Mouse (Mus musculus): ENCODE measurements at regions not wholly inside any gene's neighbourhood (a gene's known extent, or its start where the extent isn't known, plus 50 kb on each side); places are given as distances from the start of the nearest gene placed in this dataset.

- no peak overlapping the region for H3K9ac ChIP-seq (replicated peaks)
- 42% methylated on average over 6 of the region's 6 CpGs for WGBS (ENCODE audit: insufficient replicate concordance)
Observed at GRCm38 (mm10) chrX:11907167-11907566, 253.0 kb downstream of the Bcor start.

GRCm38 (mm10) chrX:11915984-11916383 is 244.2 kb downstream of the Bcor start:
- DNase-seq (ENCODE audit: low read depth in 3 of 3, low spot score in 3 of 3) (no peak), ATAC-seq (ENCODE audit: insufficient read depth) (no peak)
- Histone ChIP-seq H3K9me3 (ENCODE audit: control insufficient read depth, low read length) (no peaks in the 10 kb centered on the region), H3K4me2 (ENCODE audit: low read depth) (no peak overlapping the region), H3K27me3 (ENCODE audit: control insufficient read depth, insufficient read depth, low read length) (no peaks in the 10 kb centered on the region), H3K4me1 (replicated peaks; ENCODE audit: control insufficient read depth in 2 of 2, insufficient read depth in 2 of 2, low read length in 1 of 2) (0 out of 4 replicates have a peak, but pooled peaks cover 0 to 2% of the 10 kb centered on the region in 2 experiments), H3K4me3 (ENCODE audit: insufficient read depth in 1 of 2, low read depth in 2 of 2, low read length in 2 of 2) (no peak overlapping the region), H3K27ac (no peak overlapping the region), H3K9ac (replicated peaks) (no peak overlapping the region), H3K36me3 (replicated peaks; ENCODE audit: control insufficient read depth, insufficient read depth, low read depth) (no peaks in the 10 kb centered on the region)
- 75% methylated on average over 10 of the region's 10 CpGs for WGBS (ENCODE audit: insufficient replicate concordance)
- TF ChIP-seq EP300 (IDR thresholded peaks at IDR 0.05; ENCODE audit: low read depth) (no peak), CTCF (IDR thresholded peaks at IDR 0.05; ENCODE audit: low read depth) (no peak)

More at GRCm38 (mm10) chrX:11907167-11907566, 253.0 kb downstream of the Bcor start:
- TF ChIP-seq CTCF (IDR thresholded peaks at IDR 0.05; ENCODE audit: low read depth) (no peak), EP300 (IDR thresholded peaks at IDR 0.05; ENCODE audit: low read depth) (no peak)
- Histone ChIP-seq H3K9me3 (ENCODE audit: control insufficient read depth, low read length) (no peaks in the 10 kb centered on the region), H3K27ac (no peak overlapping the region), H3K36me3 (replicated peaks; ENCODE audit: control insufficient read depth, insufficient read depth, low read depth) (no peaks in the 10 kb centered on the region), H3K4me3 (ENCODE audit: insufficient read depth in 1 of 2, low read depth in 2 of 2, low read length in 2 of 2) (no peak overlapping the region), H3K4me2 (ENCODE audit: low read depth) (no peak overlapping the region), H3K27me3 (ENCODE audit: control insufficient read depth, insufficient read depth, low read length) (no peaks in the 10 kb centered on the region), H3K4me1 (replicated peaks; ENCODE audit: control insufficient read depth in 2 of 2, insufficient read depth in 2 of 2, low read length in 1 of 2) (no peaks in the 10 kb centered on the region)
- DNase-seq (ENCODE audit: low read depth in 3 of 3, low spot score in 3 of 3) (no peak), ATAC-seq (ENCODE audit: insufficient read depth) (no peak)

- no peaks in the 10 kb centered on the region for H3K27me3 ChIP-seq (ENCODE audit: control insufficient read depth, insufficient read depth, low read length)
- WGBS (ENCODE audit: insufficient replicate concordance) = 49% methylated on average over 2 of the region's 2 CpGs
- no peak for DNase-seq (ENCODE audit: low read depth in 3 of 3, low spot score in 3 of 3)
- no peak for ATAC-seq (ENCODE audit: insufficient read depth)
- no peak overlapping the region for H3K4me2 ChIP-seq (ENCODE audit: low read depth)
- H3K4me1 ChIP-seq (replicated peaks; ENCODE audit: control insufficient read depth in 2 of 2, insufficient read depth in 2 of 2, low read length in 1 of 2) = peaks cover 0 to 2% of the 10 kb centered on the region in 2 experiments; a peak in 1 of 4 replicates
- H3K9me3 ChIP-seq (ENCODE audit: control insufficient read depth, low read length) = no peaks in the 10 kb centered on the region
- H3K36me3 ChIP-seq (replicated peaks; ENCODE audit: control insufficient read depth, insufficient read depth, low read depth) = no peaks in the 10 kb centered on the region
- TF ChIP-seq CTCF (IDR thresholded peaks at IDR 0.05; ENCODE audit: low read depth) (no peak), EP300 (IDR thresholded peaks at IDR 0.05; ENCODE audit: low read depth) (no peak)
- no peak overlapping the region for H3K27ac ChIP-seq
- H3K9ac ChIP-seq (replicated peaks) = no peak overlapping the region
- H3K4me3 ChIP-seq (ENCODE audit: insufficient read depth in 1 of 2, low read depth in 2 of 2, low read length in 2 of 2) = no peak overlapping the region
Observed at GRCm38 (mm10) chrX:11920231-11920630, 239.9 kb downstream of the Bcor start.

GRCm38 (mm10) chrX:11924639-11925302 is 235.4 kb downstream of the Bcor start:
- Histone ChIP-seq H3K9me3 (ENCODE audit: control insufficient read depth, low read length) (no peaks in the 10 kb centered on the region), H3K4me1 (replicated peaks; ENCODE audit: control insufficient read depth in 2 of 2, insufficient read depth in 2 of 2, low read length in 1 of 2) (no peaks in the 10 kb centered on the region; a peak in 1 of 4 replicates), H3K27ac (no peak overlapping the region), H3K4me3 (ENCODE audit: insufficient read depth in 1 of 2, low read depth in 2 of 2, low read length in 2 of 2) (no peak overlapping the region), H3K4me2 (ENCODE audit: low read depth) (no peak overlapping the region), H3K9ac (replicated peaks) (no peak overlapping the region), H3K36me3 (replicated peaks; ENCODE audit: control insufficient read depth, insufficient read depth, low read depth) (no peaks in the 10 kb centered on the region), H3K27me3 (ENCODE audit: control insufficient read depth, insufficient read depth, low read length) (no peaks in the 10 kb centered on the region)
- 66% methylated on average over 3 of the region's 3 CpGs for WGBS (ENCODE audit: insufficient replicate concordance)
- no peak for DNase-seq (ENCODE audit: low read depth in 3 of 3, low spot score in 3 of 3)
- TF ChIP-seq EP300 (IDR thresholded peaks at IDR 0.05; ENCODE audit: low read depth) = no peak
- TF ChIP-seq CTCF (IDR thresholded peaks at IDR 0.05; ENCODE audit: low read depth) = no peak
- peak; percentile 43; the same call in 1 of the 2 replicates for ATAC-seq (ENCODE audit: insufficient read depth)

- Histone ChIP-seq H3K9me3 (ENCODE audit: control insufficient read depth, low read length) (no peaks in the 10 kb centered on the region), H3K36me3 (replicated peaks; ENCODE audit: control insufficient read depth, insufficient read depth, low read depth) (no peaks in the 10 kb centered on the region), H3K4me1 (replicated peaks; ENCODE audit: control insufficient read depth in 2 of 2, insufficient read depth in 2 of 2, low read length in 1 of 2) (no peaks in the 10 kb centered on the region; a peak in 1 of 4 replicates), H3K9ac (replicated peaks) (no peak overlapping the region), H3K27ac (no peak overlapping the region), H3K4me3 (ENCODE audit: insufficient read depth in 1 of 2, low read depth in 2 of 2, low read length in 2 of 2) (no peak overlapping the region), H3K4me2 (ENCODE audit: low read depth) (no peak overlapping the region), H3K27me3 (ENCODE audit: control insufficient read depth, insufficient read depth, low read length) (no peaks in the 10 kb centered on the region)
- WGBS (ENCODE audit: insufficient replicate concordance) = 49% methylated on average over 10 of the region's 10 CpGs
- TF ChIP-seq CTCF (IDR thresholded peaks at IDR 0.05; ENCODE audit: low read depth) = no peak
- no peak for TF ChIP-seq EP300 (IDR thresholded peaks at IDR 0.05; ENCODE audit: low read depth)
- DNase-seq (ENCODE audit: low read depth in 3 of 3, low spot score in 3 of 3) (no peak), ATAC-seq (ENCODE audit: insufficient read depth) (no peak)
Observed at GRCm38 (mm10) chrX:11926868-11927535, 233.2 kb downstream of the Bcor start.

Data from liver, embryonic 14.5 days (tissue).